Mouse (Mus musculus): ENCODE data around the gene Rcsd1. TPM values are rescaled to one million over a fixed set of nuclear protein-coding genes. Genes with fewer than 3 reads are reported as not detected.
A peak's percentile ranks its signal among the peaks of the same experiment; 100 is the strongest.

Gene Rcsd1
- total RNA-seq, 2 experiments from 2014 or later = 107 to 115 TPM

GRCm38 (mm10) chr1:165625058-165625457, 84.5 kb downstream of the Rcsd1 start:
- DNase-seq = no peak

- DNase-seq = peak; percentile 80
Observed at GRCm38 (mm10) chr1:165618201-165618624, 91.3 kb downstream of the Rcsd1 start.

- DNase-seq = peak; percentile 39
Observed at GRCm38 (mm10) chr1:165617166-165617891, 92.2 kb downstream of the Rcsd1 start.

GRCm38 (mm10) chr1:165616652-165617051, 92.9 kb downstream of the Rcsd1 start:
- DNase-seq = no peak

- DNase-seq = no peak
Observed at GRCm38 (mm10) chr1:165614793-165615192, 94.8 kb downstream of the Rcsd1 start.

GRCm38 (mm10) chr1:165613926-165614325, 95.6 kb downstream of the Rcsd1 start:
- DNase-seq = no peak

DNA sequence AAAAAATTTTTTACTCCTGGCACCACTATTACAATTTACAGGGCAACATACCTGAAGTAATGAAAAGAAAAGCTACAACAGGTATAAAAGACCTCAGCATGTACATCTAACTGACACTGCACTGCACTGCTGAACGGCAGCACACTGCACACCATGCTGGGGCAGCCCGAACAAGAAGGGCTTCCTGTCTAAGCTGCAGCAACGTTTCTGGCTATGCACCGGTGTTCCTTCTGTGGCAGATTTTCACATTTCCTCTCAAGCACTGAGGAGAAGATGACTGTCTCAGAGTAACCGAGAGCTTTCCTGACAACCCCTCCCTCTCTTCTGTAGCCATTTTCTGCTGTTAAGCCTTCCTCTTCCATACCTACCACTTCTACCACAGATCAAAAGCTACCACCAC, 96.8 kb downstream of the Rcsd1 start:
- DNase-seq = no peak

DNA sequence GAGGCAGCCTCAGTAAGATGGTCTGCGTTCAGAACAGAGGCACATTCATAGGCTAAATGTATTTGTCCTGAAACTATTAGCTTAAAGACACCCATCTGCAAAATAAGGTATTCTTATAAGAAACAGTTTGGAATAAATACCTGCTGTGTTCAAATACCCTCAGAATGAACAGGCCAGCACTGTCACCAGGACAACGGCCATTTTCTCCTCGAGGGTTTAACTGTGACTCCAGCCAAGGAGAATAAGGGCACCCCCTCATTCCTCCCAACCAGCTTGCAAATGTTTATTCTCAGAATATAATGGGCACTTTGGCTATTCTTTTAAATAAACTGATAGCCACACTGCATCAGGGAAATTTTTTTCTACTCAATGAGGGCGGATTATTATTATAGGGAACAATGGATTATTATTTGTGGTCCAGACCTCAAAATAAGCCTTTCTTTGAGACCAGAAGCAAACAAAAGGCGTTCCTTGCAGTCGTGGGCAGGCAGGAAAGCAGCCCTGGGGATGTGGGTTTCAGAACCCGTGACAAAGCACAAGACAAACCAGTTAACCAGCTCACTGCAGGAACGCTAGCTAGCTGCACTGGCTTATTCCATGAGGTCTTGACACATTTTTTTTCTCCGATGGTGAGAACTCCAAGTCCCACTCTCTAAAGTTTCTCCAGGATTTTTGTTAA, 99.1 kb downstream of the Rcsd1 start:
- DNase-seq = no peak

- DNase-seq = no peak
Observed at GRCm38 (mm10) chr1:165609495-165610320, 99.8 kb downstream of the Rcsd1 start.

GRCm38 (mm10) chr1:165608904-165609303, 100.7 kb downstream of the Rcsd1 start:
- no peak for DNase-seq

- peak; percentile 51 for DNase-seq
Observed at GRCm38 (mm10) chr1:165605774-165606173, 103.8 kb downstream of the Rcsd1 start.

GRCm38 (mm10) chr1:165605108-165605507, 104.4 kb downstream of the Rcsd1 start:
- no peak for DNase-seq

DNA sequence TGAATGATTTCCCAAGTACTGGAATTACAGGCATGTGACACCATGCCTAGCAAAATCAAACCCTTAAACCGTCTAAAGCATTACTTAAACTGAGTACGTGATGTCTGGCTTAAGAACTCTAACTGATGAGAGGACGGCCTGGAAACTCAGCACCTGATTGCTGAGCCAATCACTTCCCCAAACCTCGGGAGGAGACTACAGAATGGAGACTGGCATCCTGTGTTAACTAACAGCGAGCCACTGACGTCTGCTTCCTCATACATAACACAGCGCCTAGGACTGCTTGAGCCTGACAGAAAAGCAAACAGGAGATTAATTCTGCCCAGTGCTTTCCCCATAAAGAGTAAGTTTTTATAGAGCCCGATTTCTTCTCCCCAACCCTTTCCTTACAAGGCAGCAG, 105.4 kb downstream of the Rcsd1 start:
- no peak for DNase-seq

DNA sequence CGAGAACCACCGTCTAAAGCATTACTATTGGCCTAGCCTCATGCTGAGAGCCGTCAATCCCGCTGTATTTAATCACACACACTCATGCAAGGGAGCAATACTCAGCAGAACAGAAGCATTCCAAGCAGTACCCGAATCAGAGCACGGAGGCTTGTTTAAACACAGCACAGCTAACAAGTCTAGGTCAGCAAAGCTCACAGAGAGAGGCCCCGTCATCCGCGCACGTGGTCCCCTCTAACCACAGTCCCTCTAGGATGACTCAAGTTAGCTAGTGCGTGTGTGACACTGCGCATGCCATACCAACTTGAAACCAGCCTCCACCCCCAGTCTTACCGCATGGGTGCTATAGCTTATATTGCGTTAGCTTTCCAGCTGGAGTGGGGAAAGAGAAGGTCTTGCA, 106.3 kb downstream of the Rcsd1 start:
- no peak for DNase-seq

DNA sequence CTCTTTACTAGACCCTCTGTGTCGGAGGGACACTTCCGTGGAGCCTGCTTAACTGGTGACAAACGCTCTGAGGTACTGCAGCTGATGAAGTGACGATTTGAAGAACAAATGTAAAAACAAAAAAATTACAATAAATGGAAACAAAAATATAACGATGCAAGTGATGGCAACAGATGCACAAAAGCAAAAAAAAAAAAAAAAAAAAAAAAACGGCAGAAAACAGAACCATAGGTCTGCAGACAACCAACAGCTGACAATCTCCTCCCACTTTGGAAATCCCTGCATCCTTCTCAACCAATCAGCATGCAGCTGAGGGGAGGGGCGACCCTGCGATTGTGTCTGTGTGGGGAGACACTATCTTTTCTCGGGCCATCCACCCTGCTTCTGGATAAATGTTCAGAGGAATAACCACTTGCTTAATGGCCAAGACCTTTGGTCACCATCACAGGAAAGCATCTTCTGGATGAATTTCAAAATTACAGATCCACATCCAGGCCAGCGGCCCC, 107.7 kb downstream of the Rcsd1 start:
- DNase-seq = no peak

Small RNA genes lying within 50 kb of the gene (microRNA-seq; reads per million reads assigned to microRNA genes)
- 0 reads per million in 2 experiments for gene Gm44458

Other genes starting within 250 kb of the Rcsd1 start
- gene Dcaf6, start 249.3 kb downstream of the Rcsd1 start, total RNA-seq (2021) = 10 to 100 TPM; 59.8 to 65.6 TPM
- 100 to 1,000 TPM; 309 to 352 TPM for gene Mpc2, start 249.1 kb downstream of the Rcsd1 start, total RNA-seq (2021)
- under 1 TPM in 1 of 2 experiments, not detected in 1; 0.09 TPM for gene Adcy10, start 224.6 kb downstream of the Rcsd1 start, total RNA-seq (2021)
- gene Mpzl1, start 75.2 kb downstream of the Rcsd1 start, total RNA-seq (2021) = 10 to 100 TPM; 65.0 to 65.2 TPM
- 10 to 100 TPM; 24.3 to 28.7 TPM for gene Creg1, start 54.0 kb upstream of the Rcsd1 start, total RNA-seq (2021)
- gene Cd247, start 78.9 kb upstream of the Rcsd1 start, total RNA-seq (2021) = under 1 TPM; 0.29 to 0.69 TPM